Mouse (Mus musculus) small intestine, adult 2 months (tissue): ENCODE measurements around the gene Sys1.

Experiments
- CTCF ChIP-seq: fragments of 200-500 bp; IDR thresholded peaks from 2 replicates; pipeline ENCODE4 v1.5.1; 2012; ENCODE audit warnings: low read depth, mild to moderate bottlenecking, control low read depth, inconsistent platforms, low read length, moderate library complexity, mixed read lengths; ENCODE audit not compliant: insufficient replicate concordance, insufficient read length; ENCODE audit errors: extremely low read depth
- POLR2A ChIP-seq: fragments of 200-500 bp; IDR thresholded peaks from 2 replicates; pipeline ENCODE4 v1.6.1; 2012; ENCODE audit warnings: low read depth, mild to moderate bottlenecking, control low read depth, inconsistent platforms, low read length, moderate library complexity

DNA sequence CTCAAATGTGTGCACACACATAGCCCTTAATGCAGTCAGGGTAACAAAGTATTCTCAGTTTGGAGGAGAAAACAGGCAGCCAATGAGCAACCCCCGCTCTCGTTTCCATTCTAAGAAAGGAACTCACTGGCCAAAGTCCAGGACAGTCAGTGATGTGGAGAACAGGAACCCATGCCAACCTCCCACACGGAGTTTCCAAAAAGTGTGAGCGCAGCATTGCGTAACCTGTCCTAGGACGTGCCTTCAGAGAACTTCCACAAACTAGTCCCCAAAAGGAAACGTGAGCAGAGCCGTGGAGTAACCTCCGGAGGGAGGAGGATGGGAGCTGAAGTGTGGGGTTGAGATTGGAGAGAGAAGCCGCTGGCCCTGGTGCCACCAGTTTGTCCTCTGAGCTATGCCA lies 1.9 kb upstream of the Sys1 start:
- TF ChIP-seq POLR2A (no peak), CTCF (no peak)
